Mouse (Mus musculus) olfactory bulb, adult 2 months (tissue): ENCODE results near the gene Wnt3a. TPM values are rescaled to one million over a fixed set of nuclear protein-coding genes. Genes with fewer than 3 reads are reported as not detected.
A peak's percentile ranks its signal among the peaks of the same experiment; 100 is the strongest.

Source experiments
- H3K27ac ChIP-seq: fragments of 200-500 bp; 2 replicates; pipeline ENCODE4 v1.5.1; 2012; ENCODE audit warnings: low read depth, low read length; ENCODE audit not compliant: insufficient read depth
- H3K4me1 ChIP-seq: fragments of 200-500 bp; 2 replicates; pipeline ENCODE4 v1.6.1; 2012; ENCODE audit warnings: low read length; ENCODE audit not compliant: control insufficient read depth, insufficient read depth
- H3K4me3 ChIP-seq: fragments of 200-500 bp; 2 replicates; pipeline ENCODE4 v1.5.1; 2012; ENCODE audit warnings: mild to moderate bottlenecking, low read depth, low read length, moderate library complexity; ENCODE audit not compliant: insufficient read depth
- CTCF ChIP-seq: fragments of 200-500 bp; IDR thresholded peaks from 2 replicates; pipeline ENCODE4 v1.5.1; 2012; ENCODE audit warnings: low read depth, mild to moderate bottlenecking, low read length, moderate library complexity; ENCODE audit not compliant: insufficient read depth
- POLR2A ChIP-seq: fragments of 200-500 bp; IDR thresholded peaks from 2 replicates; pipeline ENCODE4 v1.6.1; 2012; ENCODE audit warnings: mild to moderate bottlenecking, low read depth, low read length, moderate library complexity; ENCODE audit not compliant: insufficient read depth
- WGBS: fragments of 180-500 bp; shearing (Covaris S2); methylation state at CpG from one replicate; pipeline ENCODE4 v1.1.7; 2018; 5-methylcytosine and 5-hydroxymethylcytosine counted together
- polyA plus RNA-seq: library from polyadenylated mRNA; stranded (reverse); fragments of >200 nt; gene quantifications from 2 replicates; pipeline ENCODE4 v1.2.4, GENCODE M21; 2012; ENCODE audit warnings: low replicate concordance; ENCODE audit not compliant: missing spikeins, insufficient read depth, insufficient read length

Gene Wnt3a
- polyA plus RNA-seq, 1 experiment, result not detected

GRCm38 (mm10) chr11:59278047-59278446 lies 12.5 kb downstream of the Wnt3a start:
- Histone ChIP-seq H3K4me3 (no peak overlapping the region), H3K4me1 (0 out of 2 replicates have a peak, but pooled peaks cover 5% of the 10 kb centered on the region), H3K27ac (no peak overlapping the region)
- TF ChIP-seq POLR2A, result no peak
- no peak for TF ChIP-seq CTCF
- 84% methylated on average over 4 of the region's 4 CpGs for WGBS

GRCm38 (mm10) chr11:59276877-59277276 lies 13.7 kb downstream of the Wnt3a start:
- 0 out of 2 replicates have a peak, but pooled peaks cover 5% of the 10 kb centered on the region for H3K4me1 ChIP-seq
- no peak for TF ChIP-seq CTCF
- 69% methylated on average over 2 of the region's 2 CpGs for WGBS

GRCm38 (mm10) chr11:59274184-59274583 lies 16.4 kb downstream of the Wnt3a start:
- H3K4me3 ChIP-seq, result no peak overlapping the region
- TF ChIP-seq CTCF (no peak), POLR2A (no peak)
- H3K4me1 ChIP-seq, result 0 out of 2 replicates have a peak, but pooled peaks cover 5% of the 10 kb centered on the region
- H3K27ac ChIP-seq, result no peak overlapping the region
- WGBS, result 30% methylated on average over 3 of the region's 3 CpGs

More at GRCm38 (mm10) chr11:59276877-59277276, 13.7 kb downstream of the Wnt3a start:
- Histone ChIP-seq H3K27ac (no peak overlapping the region), H3K4me3 (no peak overlapping the region)

- Histone ChIP-seq H3K4me3 (no peak overlapping the region), H3K4me1 (peaks cover 11% of the 10 kb centered on the region), H3K27ac (no peak overlapping the region)
- WGBS, result 56% methylated on average over 6 of the region's 6 CpGs
- TF ChIP-seq CTCF, result no peak
- TF ChIP-seq POLR2A, result no peak
Measured at GRCm38 (mm10) chr11:59266727-59267126, 23.8 kb downstream of the Wnt3a start.

- Histone ChIP-seq H3K4me1 (peaks cover 11% of the 10 kb centered on the region), H3K4me3 (no peak overlapping the region), H3K27ac (no peak overlapping the region)
- 82% methylated on average over 8 of the region's 8 CpGs for WGBS
- TF ChIP-seq POLR2A (no peak), CTCF (no peak)
Measured at GRCm38 (mm10) chr11:59265154-59265813, 25.3 kb downstream of the Wnt3a start.

GRCm38 (mm10) chr11:59264593-59264992 lies 26.0 kb downstream of the Wnt3a start:
- WGBS, result 17% methylated on average over 8 of the region's 8 CpGs
- Histone ChIP-seq H3K27ac (no peak overlapping the region), H3K4me1 (peaks cover 11% of the 10 kb centered on the region), H3K4me3 (peak overlapping the region; percentile 48)
- TF ChIP-seq POLR2A (no peak), CTCF (no peak)

GRCm38 (mm10) chr11:59263870-59264563 lies 26.5 kb downstream of the Wnt3a start:
- WGBS, result 1% methylated on average over 56 of the region's 56 CpGs
- Histone ChIP-seq H3K27ac (no peak overlapping the region), H3K4me1 (peaks cover 11% of the 10 kb centered on the region), H3K4me3 (peak overlapping the region; percentile 48)
- no peak for TF ChIP-seq POLR2A
- no peak for TF ChIP-seq CTCF

- Histone ChIP-seq H3K4me3 (no peak overlapping the region), H3K27ac (no peak overlapping the region), H3K4me1 (peaks cover 11% of the 10 kb centered on the region)
- no peak for TF ChIP-seq CTCF
- TF ChIP-seq POLR2A, result no peak
Measured at GRCm38 (mm10) chr11:59262308-59262707, 28.2 kb downstream of the Wnt3a start.

DNA sequence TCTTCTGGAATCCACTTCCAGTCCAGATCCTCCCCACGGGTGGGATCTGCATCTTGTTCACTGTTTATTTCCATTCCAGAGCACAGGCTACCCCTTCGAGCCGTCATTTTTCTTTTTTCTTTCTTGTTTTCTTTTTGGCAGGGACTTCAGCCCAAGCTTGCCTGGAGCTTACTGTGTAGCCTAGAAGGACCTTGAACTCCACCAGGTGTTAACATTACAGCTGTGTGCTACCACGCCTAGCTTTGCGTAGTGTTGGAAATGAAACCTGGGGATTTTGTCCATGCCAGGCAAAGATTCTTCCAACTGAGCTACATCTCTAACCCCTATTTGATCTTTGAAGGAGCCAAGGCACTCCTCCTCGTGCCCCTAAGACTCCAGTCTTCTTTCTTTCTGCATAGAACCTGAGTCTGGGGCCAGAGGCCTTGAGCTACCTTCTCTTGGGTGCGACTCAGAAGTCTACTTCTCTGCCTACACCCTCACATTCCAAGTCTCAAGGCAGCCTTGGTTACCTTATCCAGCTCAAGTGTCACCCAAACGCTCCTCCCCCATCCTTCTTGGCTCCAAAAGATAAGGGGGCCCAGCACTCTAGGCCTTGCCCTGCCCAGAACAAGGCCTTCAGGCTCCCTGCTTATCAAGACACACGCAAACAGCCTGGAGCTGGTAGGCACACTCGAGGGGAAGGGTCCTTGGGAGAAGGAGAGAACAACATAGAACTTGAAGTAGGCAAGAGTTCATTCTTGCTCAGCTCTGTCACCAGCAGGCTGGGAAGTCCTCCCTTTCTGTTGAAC lies 29.7 kb downstream of the Wnt3a start:
- Histone ChIP-seq H3K4me1 (peaks cover 11% of the 10 kb centered on the region), H3K27ac (no peak overlapping the region), H3K4me3 (no peak overlapping the region)
- TF ChIP-seq CTCF (no peak), POLR2A (no peak)
- 84% methylated on average over 10 of the region's 10 CpGs for WGBS
